Mouse (Mus musculus) lung, embryonic 16.5 days (tissue): ENCODE measurements around the gene Srcin1. TPM values are rescaled to one million over a fixed set of nuclear protein-coding genes. Genes with fewer than 3 reads are reported as not detected.

ENCODE experiments used
- ATAC-seq: fragments of 200-750 bp; cut with Nextera tagmentation; 2 replicates; pipeline ENCODE4 v1.8.0; 2017; ENCODE audit warnings: low read depth, mild to moderate bottlenecking, moderate library complexity
- H3K27ac ChIP-seq: fragments of 300-500 bp; sonication (generic); 2 replicates; pipeline ENCODE4 v1.5.1; 2014; ENCODE audit warnings: mild to moderate bottlenecking, control low read depth, low read length
- H3K27me3 ChIP-seq: fragments of 300-500 bp; sonication (generic); 2 replicates; pipeline ENCODE4 v1.6.1; 2014; ENCODE audit warnings: low read depth, low read length, mixed read lengths; ENCODE audit not compliant: control insufficient read depth, insufficient read depth
- H3K36me3 ChIP-seq: fragments of 300-500 bp; sonication (generic); 2 replicates; pipeline ENCODE4 v1.6.1; 2014; ENCODE audit warnings: low read length; ENCODE audit not compliant: control insufficient read depth, insufficient read depth
- H3K4me1 ChIP-seq: fragments of 300-500 bp; sonication (generic); replicated peaks from 2 replicates; pipeline ENCODE4 v1.6.1; 2014; ENCODE audit warnings: low read length, mixed read lengths; ENCODE audit not compliant: control insufficient read depth, insufficient read depth
- H3K4me2 ChIP-seq: fragments of 300-500 bp; sonication (generic); 2 replicates; pipeline ENCODE4 v1.6.1; 2014; ENCODE audit warnings: low read depth, low read length, control low read depth
- H3K4me3 ChIP-seq: fragments of 300-500 bp; sonication (generic); 2 replicates; pipeline ENCODE4 v1.5.1; 2014; ENCODE audit warnings: mild to moderate bottlenecking, low read length, control low read depth
- H3K9ac ChIP-seq: fragments of 300-500 bp; sonication (generic); 2 replicates; pipeline ENCODE4 v1.6.1; 2014; ENCODE audit warnings: low read length, control low read depth
- H3K9me3 ChIP-seq: fragments of 300-500 bp; sonication (generic); 2 replicates; pipeline ENCODE4 v1.6.1; 2016; ENCODE audit warnings: low read length; ENCODE audit not compliant: control insufficient read depth
- WGBS: fragments of 180-500 bp; shearing (Covaris S2); extraction: QIAGEN DNeasy Blood & Tissue Kit; methylation state at CpG from one replicate; pipeline ENCODE4 v1.1.7; 2014; 5-methylcytosine and 5-hydroxymethylcytosine counted together
- polyA plus RNA-seq: library from polyadenylated mRNA; unstranded; fragments of >200 nt; fragmentation: Nextera tagmentation; extraction: Ambion mirVana; gene quantifications from 2 replicates; pipeline ENCODE4 v1.2.1, GENCODE M21; 2015

Srcin1 gene
- polyA plus RNA-seq, 1 experiment from 2014 or later: 0.70 TPM

DNA sequence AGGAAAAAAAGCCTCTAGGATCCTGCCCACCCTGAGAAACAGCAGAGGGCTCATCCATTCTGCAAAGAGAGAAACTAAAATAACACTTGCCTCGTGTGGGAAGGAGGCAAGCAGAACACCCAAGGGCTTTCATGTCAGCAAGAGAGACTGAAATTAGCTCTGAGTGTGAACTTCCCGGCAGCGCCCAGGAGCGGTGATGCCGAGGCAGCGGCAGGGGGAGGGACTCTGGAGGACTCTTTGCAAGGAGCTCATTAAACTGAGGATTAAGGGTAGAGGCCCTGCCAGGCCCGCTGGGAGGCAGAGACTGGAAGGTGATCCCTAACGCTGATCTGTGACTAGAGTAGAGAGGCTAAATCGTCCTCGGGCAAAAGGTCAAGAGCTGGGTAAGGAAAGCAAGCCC, 13.2 kb upstream of the Srcin1 start:
- Histone ChIP-seq H3K9me3 (no peaks in the 10 kb centered on the region), H3K9ac (no peak overlapping the region), H3K4me3 (no peak overlapping the region), H3K4me2 (no peak overlapping the region), H3K27me3 (no peaks in the 10 kb centered on the region), H3K27ac (no peak overlapping the region), H3K36me3 (no peaks in the 10 kb centered on the region), H3K4me1 (no peaks in the 10 kb centered on the region; the same call in 1 of the 2 replicates)
- no peak for ATAC-seq
- 7% methylated on average over 10 of the region's 10 CpGs for WGBS

DNA sequence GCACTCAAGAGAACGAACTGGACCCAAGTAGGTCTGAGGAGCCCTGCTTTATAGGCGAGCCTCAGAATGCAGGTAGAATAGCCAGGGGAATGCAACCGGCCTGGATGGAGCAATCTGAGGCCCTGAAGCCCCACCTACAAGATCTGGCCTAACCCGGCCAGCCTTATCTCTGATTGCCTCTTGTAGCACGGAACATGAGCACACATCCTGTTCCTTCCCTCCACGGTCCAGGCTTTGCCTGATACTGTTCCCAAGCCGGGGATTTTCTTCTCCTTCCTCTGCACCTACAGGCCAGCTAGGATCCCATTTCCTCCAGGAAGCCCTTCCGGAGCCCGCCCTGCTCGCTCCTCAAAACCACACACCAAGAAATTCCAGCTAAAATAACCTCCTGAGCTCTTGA, 9.9 kb upstream of the Srcin1 start:
- Histone ChIP-seq H3K27ac (peak overlapping the region; percentile 74), H3K9me3 (no peaks in the 10 kb centered on the region), H3K27me3 (no peaks in the 10 kb centered on the region), H3K9ac (no peak overlapping the region), H3K4me2 (no peak overlapping the region), H3K4me1 (no peaks in the 10 kb centered on the region; the same call in 1 of the 2 replicates), H3K36me3 (no peaks in the 10 kb centered on the region), H3K4me3 (no peak overlapping the region)
- 23% methylated on average over 10 of the region's 10 CpGs for WGBS
- ATAC-seq: peak; percentile 95

DNA sequence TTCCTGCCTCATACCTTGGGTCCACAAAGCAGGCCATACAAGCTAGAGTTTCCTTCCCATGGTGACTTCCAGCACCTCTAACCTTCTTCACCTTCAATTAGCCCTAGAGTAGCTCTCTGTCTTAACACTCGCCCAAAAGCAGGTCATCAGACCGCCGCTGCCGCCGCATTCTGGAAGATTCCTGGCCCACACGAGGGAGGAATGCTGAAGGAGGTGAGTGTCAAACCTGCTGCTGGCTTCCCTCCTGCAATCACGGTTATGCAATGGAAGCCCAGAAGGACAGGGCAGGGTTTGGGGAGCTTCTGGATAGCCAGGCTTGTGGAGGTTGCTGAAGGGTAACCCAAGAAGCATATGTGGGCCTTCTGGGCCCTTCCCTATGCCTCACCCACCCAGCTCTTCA, 8.5 kb upstream of the Srcin1 start:
- no peaks in the 10 kb centered on the region for H3K36me3 ChIP-seq
- H3K4me2 ChIP-seq: no peak overlapping the region
- H3K4me1 ChIP-seq: no peaks in the 10 kb centered on the region; the same call in 1 of the 2 replicates
- no peak overlapping the region for H3K27ac ChIP-seq
- no peak for ATAC-seq
- no peaks in the 10 kb centered on the region for H3K9me3 ChIP-seq
- 62% methylated on average over 7 of the region's 7 CpGs for WGBS
- no peak overlapping the region for H3K4me3 ChIP-seq
- H3K27me3 ChIP-seq: no peaks in the 10 kb centered on the region
- no peak overlapping the region for H3K9ac ChIP-seq

DNA sequence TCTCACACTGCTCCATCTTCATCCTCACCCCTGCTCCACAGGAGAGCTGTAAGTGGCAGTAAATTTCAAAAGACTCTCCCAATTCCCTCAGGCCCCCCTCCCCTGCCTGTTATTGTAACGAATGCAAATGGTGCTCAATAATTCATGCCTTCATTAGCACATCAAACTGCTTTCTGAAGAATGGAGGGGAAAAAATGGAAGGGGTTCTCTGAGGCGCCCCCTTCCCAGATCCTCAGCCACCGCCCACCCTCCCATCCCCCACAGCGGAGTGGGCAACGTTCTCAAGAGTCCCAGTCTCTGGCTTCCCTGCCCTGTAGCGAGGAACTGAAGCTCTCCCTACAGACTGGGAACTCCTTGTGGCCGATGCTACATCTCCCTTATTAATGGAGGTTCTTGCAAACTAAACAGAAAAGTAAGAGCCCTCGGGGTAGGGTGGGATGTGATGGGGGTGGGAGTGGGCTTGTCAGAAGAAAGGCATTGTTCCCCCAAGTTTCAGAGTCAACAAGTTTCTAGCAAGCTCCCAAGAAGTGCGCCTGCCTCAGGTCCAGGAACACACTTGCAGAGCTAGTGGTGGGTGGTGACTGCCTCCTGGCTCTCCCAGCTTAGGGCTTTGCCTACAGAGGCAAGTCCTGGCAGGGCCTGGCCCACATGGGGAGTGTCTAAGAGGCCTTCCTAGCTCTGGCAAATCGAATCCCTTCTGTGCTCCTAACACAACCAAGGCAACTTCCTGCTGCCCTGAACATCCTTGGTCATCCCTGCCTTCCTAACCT, 3.3 kb upstream of the Srcin1 start:
- ATAC-seq: no peak
- Histone ChIP-seq H3K27ac (peak overlapping the region; percentile 36; the same call in 1 of the 2 replicates), H3K9me3 (no peaks in the 10 kb centered on the region), H3K4me2 (no peak overlapping the region), H3K4me1 (peaks cover 14% of the 10 kb centered on the region), H3K36me3 (no peaks in the 10 kb centered on the region), H3K9ac (no peak overlapping the region), H3K27me3 (peaks cover 11% of the 10 kb centered on the region), H3K4me3 (no peak overlapping the region)
- 18% methylated on average over 10 of the region's 10 CpGs for WGBS

DNA sequence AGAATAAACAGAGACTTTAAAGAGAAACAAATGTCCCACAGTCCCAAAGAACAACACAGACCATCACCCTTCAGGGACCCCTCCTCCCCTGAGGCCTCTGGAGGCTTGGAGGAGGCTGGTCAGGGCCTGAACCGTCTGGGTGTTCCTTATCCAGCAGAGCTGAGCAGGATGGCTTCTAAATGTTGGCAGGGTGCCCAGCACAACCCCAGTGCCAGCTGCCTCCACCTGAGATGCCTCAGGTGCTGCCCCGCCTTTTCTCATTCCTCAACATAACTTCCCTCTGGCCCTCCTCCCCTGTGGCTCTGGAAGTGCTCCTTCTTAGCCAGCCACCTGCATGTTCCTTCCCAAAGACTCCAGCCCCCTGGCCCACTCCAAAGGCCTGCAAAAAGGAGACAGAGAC, 2.3 kb upstream of the Srcin1 start:
- Histone ChIP-seq H3K4me3 (no peak overlapping the region), H3K36me3 (no peaks in the 10 kb centered on the region), H3K27me3 (peaks cover 20% of the 10 kb centered on the region), H3K4me2 (no peak overlapping the region), H3K9me3 (no peaks in the 10 kb centered on the region), H3K4me1 (peaks cover 16% of the 10 kb centered on the region), H3K27ac (peak overlapping the region; percentile 65), H3K9ac (no peak overlapping the region)
- ATAC-seq: peak; percentile 53
- WGBS: 29% methylated on average over 2 of the region's 2 CpGs

DNA sequence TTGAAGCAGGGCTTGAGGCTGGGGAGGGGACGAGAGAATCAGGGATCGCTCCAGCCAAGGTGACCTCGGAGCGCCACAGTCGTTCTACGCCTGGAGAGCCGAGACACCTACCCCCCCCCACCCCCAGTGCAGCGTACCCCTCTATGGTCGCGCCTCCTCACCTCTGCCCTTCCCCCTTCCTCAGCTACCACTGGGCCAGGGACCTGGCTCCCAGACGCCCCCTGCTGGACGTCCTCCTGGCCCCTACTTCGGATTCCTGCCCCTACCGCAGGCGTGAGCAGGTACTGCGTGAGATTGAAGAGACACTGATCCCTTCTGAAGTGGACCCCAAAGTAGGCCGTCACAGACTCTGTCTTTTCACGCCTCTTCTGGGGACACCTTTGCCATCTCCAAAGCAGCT, 348 bp downstream of the Srcin1 start:
- Histone ChIP-seq H3K27me3 (peaks cover 36% of the 10 kb centered on the region), H3K9ac (peak overlapping the region; percentile 72), H3K4me3 (peak overlapping the region; percentile 72), H3K27ac (peak overlapping the region; percentile 91), H3K4me2 (peak overlapping the region; percentile 98), H3K36me3 (no peaks in the 10 kb centered on the region), H3K9me3 (no peaks in the 10 kb centered on the region), H3K4me1 (peaks cover 19% of the 10 kb centered on the region)
- peak; percentile 74 for ATAC-seq
- WGBS: 1% methylated on average over 17 of the region's 18 CpGs

DNA sequence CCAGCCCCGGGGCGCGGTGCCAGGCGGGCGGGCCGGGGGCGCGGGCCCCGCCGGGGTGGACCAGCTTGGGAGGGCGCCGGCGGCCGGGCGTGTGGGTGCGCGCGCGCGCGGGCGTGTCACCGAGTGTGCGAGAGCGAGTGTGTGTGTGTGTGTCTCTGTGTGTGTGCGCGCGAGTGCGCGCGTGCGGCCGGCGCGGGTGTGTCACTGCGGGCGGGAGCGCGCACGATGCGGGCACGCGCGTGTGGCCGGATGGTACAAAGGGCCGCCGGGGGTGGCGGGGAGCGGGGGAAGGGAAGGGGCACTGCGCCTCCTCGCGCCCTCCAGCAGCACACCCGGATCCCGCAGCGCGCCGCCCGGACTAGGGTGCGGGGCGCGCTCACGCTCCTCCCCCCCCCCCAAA, 911 bp downstream of the Srcin1 start:
- peak overlapping the region; percentile 72 for H3K9ac ChIP-seq
- H3K9me3 ChIP-seq: no peaks in the 10 kb centered on the region
- H3K36me3 ChIP-seq: no peaks in the 10 kb centered on the region
- H3K4me3 ChIP-seq: peak overlapping the region; percentile 72
- peak; percentile 41; the same call in 1 of the 2 replicates for ATAC-seq
- peak overlapping the region; percentile 98 for H3K4me2 ChIP-seq
- peak overlapping the region; percentile 91 for H3K27ac ChIP-seq
- H3K4me1 ChIP-seq: peaks cover 21% of the 10 kb centered on the region
- peaks cover 36% of the 10 kb centered on the region for H3K27me3 ChIP-seq
- 2% methylated on average over 25 of the region's 62 CpGs for WGBS

DNA sequence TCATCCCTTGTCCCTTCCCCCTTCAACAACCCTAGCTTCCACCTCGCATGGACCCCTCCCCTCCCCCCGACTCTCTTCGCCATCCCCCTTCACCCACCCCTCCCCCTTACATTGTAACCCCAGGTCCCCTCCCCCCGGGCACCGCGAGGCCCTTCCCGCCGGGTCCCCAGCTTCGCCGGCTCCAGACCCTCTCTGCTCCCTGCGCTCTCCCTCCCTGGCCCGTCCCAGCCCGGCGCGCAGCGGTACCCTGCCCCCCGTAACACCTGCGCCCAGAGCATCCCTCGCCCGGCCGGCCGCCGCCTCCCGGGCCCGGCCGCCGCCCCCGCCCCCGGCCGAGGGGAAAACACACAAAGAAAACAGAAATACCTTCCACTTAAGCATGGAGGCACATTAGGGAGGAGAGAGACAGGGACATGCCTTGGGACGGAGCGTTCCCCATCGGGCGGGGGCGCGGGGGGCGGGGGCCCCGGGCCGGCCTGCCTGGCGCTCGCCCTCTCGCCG, 1.4 kb downstream of the Srcin1 start:
- ATAC-seq: no peak
- WGBS: 1% methylated on average over 34 of the region's 43 CpGs
- H3K9me3 ChIP-seq: no peaks in the 10 kb centered on the region
- no peaks in the 10 kb centered on the region for H3K36me3 ChIP-seq
- peaks cover 36% of the 10 kb centered on the region for H3K27me3 ChIP-seq
- H3K4me1 ChIP-seq: peaks cover 21% of the 10 kb centered on the region
- peak overlapping the region; percentile 98 for H3K4me2 ChIP-seq
- peak overlapping the region; percentile 72 for H3K4me3 ChIP-seq
- H3K27ac ChIP-seq: no peak overlapping the region
- H3K9ac ChIP-seq: peak overlapping the region; percentile 72

DNA sequence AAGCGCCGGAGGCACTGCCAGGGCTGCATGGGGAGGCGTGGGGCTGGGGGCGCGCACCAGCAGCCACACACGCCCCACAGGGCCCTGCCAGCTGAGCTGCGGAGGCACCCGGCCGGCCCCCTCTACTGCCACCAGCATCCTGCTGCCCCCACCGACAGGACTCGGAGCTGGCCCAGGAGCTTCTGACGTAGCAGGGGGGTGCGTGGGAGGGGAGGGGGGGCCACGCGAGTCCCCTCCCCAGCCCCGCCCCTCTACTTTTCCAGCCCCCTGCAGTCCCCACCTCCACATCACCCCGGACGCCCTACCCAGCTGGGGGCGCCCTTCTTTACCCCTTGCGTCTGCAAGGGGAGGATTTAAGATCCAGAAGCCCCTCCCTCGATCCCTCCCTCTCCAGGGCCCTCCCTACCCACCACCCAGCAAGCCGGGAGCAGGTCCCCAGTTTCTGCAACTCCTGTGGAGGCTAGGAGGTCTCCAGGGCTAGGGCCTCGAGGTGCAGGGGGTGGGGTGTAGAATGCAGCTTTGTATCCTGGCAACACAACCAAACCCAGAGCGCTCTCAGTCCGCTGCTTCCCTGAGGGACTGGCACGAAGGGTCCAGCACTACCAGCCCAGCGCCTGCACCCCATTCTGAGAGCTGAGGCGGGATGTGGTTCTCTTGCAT, 2.0 kb downstream of the Srcin1 start:
- Histone ChIP-seq H3K9ac (0 out of 2 replicates have a peak overlapping the region, but pooled peaks have one; percentile 7), H3K27me3 (peaks cover 36% of the 10 kb centered on the region), H3K4me1 (peaks cover 21% of the 10 kb centered on the region), H3K4me2 (peak overlapping the region; percentile 98), H3K27ac (no peak overlapping the region), H3K4me3 (peak overlapping the region; percentile 72), H3K9me3 (no peaks in the 10 kb centered on the region), H3K36me3 (no peaks in the 10 kb centered on the region)
- ATAC-seq: no peak
- 2% methylated on average over 23 of the region's 28 CpGs for WGBS
